Mouse (Mus musculus) testis, postnatal 10 days (tissue): ENCODE data around the gene Ncam1.

Experiments
- DNase-seq: peaks from one replicate; pipeline ENCODE4 v3.0.0; 2021; ENCODE audit warnings: low spot score

The Ncam1 gene

GRCm38 (mm10) chr9:49675696-49676465 lies 122.8 kb downstream of the Ncam1 start:
- DNase-seq, result no peak

- no peak for DNase-seq
Observed at GRCm38 (mm10) chr9:49672646-49673199, 126.0 kb downstream of the Ncam1 start.

GRCm38 (mm10) chr9:49667066-49667465 lies 131.7 kb downstream of the Ncam1 start:
- no peak for DNase-seq

GRCm38 (mm10) chr9:49665361-49665760 lies 133.4 kb downstream of the Ncam1 start:
- no peak for DNase-seq

GRCm38 (mm10) chr9:49663927-49664320 lies 134.8 kb downstream of the Ncam1 start:
- no peak for DNase-seq

- DNase-seq, result no peak
Observed at GRCm38 (mm10) chr9:49662958-49663926, 135.5 kb downstream of the Ncam1 start.

GRCm38 (mm10) chr9:49661480-49661879 lies 137.2 kb downstream of the Ncam1 start:
- no peak for DNase-seq

GRCm38 (mm10) chr9:49658381-49658856 lies 140.3 kb downstream of the Ncam1 start:
- DNase-seq, result no peak

GRCm38 (mm10) chr9:49654470-49654869 lies 144.3 kb downstream of the Ncam1 start:
- DNase-seq, result no peak

- DNase-seq, result no peak
Observed at GRCm38 (mm10) chr9:49653478-49654245, 145.1 kb downstream of the Ncam1 start.

- no peak for DNase-seq
Observed at GRCm38 (mm10) chr9:49644296-49644695, 154.4 kb downstream of the Ncam1 start.

- DNase-seq, result no peak
Observed at GRCm38 (mm10) chr9:49640764-49641163, 158.0 kb downstream of the Ncam1 start.

- no peak for DNase-seq
Observed at GRCm38 (mm10) chr9:49640142-49640541, 158.6 kb downstream of the Ncam1 start.

- DNase-seq, result no peak
Observed at GRCm38 (mm10) chr9:49637955-49638354, 160.8 kb downstream of the Ncam1 start.

- DNase-seq, result no peak
Observed at GRCm38 (mm10) chr9:49635668-49636326, 162.9 kb downstream of the Ncam1 start.

GRCm38 (mm10) chr9:49632591-49632990 lies 166.1 kb downstream of the Ncam1 start:
- no peak for DNase-seq

- DNase-seq, result no peak
Observed at GRCm38 (mm10) chr9:49630336-49630735, 168.4 kb downstream of the Ncam1 start.

GRCm38 (mm10) chr9:49624910-49625309 lies 173.8 kb downstream of the Ncam1 start:
- no peak for DNase-seq

GRCm38 (mm10) chr9:49623934-49624505 lies 174.7 kb downstream of the Ncam1 start:
- DNase-seq, result no peak

- DNase-seq, result no peak
Observed at GRCm38 (mm10) chr9:49622928-49623676, 175.6 kb downstream of the Ncam1 start.
